Mouse (Mus musculus): ENCODE results near the gene Wdr82.

DNA sequence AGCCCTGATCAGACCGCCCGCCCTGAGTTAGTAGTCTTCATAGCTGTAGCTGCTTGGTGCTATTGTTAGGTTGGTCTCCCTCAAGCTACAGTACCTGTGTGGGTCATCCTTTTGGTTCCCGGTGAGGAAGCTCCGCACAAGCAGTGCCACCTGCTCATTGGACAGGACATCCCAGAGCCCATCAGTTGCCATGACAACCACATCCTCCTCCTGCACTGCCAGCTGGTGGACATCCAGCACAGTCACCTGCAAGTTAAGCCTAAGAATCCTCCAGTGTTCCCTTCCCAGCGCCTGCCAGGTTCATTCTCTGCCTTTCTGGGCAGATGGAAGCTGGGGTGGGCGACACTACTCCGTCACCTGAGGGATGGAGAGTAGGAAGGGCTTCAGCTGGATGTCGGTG, 25.0 kb downstream of the Wdr82 start:
- TF ChIP-seq CTCF (IDR thresholded peaks at IDR 0.05; ENCODE audit: borderline replicate concordance, extremely low read depth, insufficient read depth, insufficient read length) (no peak), POLR2A (IDR thresholded peaks at IDR 0.05; ENCODE audit: borderline replicate concordance, extremely low read depth, insufficient read depth, insufficient read length, poor library complexity, severe bottlenecking) (no peak)

All from brain, embryonic 14.5 days (tissue).